Mouse (Mus musculus) right cerebral cortex, adult 2 months (tissue): ENCODE data around the gene 6820408C15Rik.

Experiments used
- DNase-seq, 2 experiments: peaks; one replicate each; pipeline ENCODE4 v3.0.0; 2021 to 2022; ENCODE audit warnings: low spot score in 2 of 2

Gene 6820408C15Rik

GRCm38 (mm10) chr2:152470973-152471372 lies 55.6 kb downstream of the 6820408C15Rik start:
- peak; percentile 71 to 79 for DNase-seq

GRCm38 (mm10) chr2:152472434-152472833 lies 57.0 kb downstream of the 6820408C15Rik start:
- DNase-seq: no peak

GRCm38 (mm10) chr2:152476763-152477162 lies 61.4 kb downstream of the 6820408C15Rik start, which contains the start of gene Defb20:
TSS of gene Defb20 (plus strand) at chr2:152477063.
- DNase-seq: no peak

GRCm38 (mm10) chr2:152480881-152481280 lies 65.5 kb downstream of the 6820408C15Rik start:
- no peak for DNase-seq

- DNase-seq: no peak
These were observed 66.3 kb downstream of the 6820408C15Rik start for GRCm38 (mm10) chr2:152481726-152482125.

- no peak for DNase-seq
These were observed 71.6 kb downstream of the 6820408C15Rik start for GRCm38 (mm10) chr2:152487024-152487423.

GRCm38 (mm10) chr2:152490038-152490437 lies 74.7 kb downstream of the 6820408C15Rik start, which contains the start of gene Defb22:
TSS of gene Defb22 (minus strand) at chr2:152490138.
- no peak for DNase-seq

GRCm38 (mm10) chr2:152493151-152493550 lies 77.8 kb downstream of the 6820408C15Rik start:
- DNase-seq: no peak
